Mouse (Mus musculus) heart, adult 2 months (tissue): Measurements from ENCODE around the gene Col13a1. TPM values are rescaled to one million over a fixed set of nuclear protein-coding genes. Genes with fewer than 3 reads are reported as not detected.
A peak's percentile ranks its signal among the peaks of the same experiment; 100 is the strongest.

Experiments
- DNase-seq, 2 experiments: peaks; one replicate each; pipeline ENCODE4 v3.0.0; 2021
- H3K27ac ChIP-seq: fragments of 200-600 bp; 2 replicates; pipeline ENCODE4 v1.8.1; 2022
- H3K27me3 ChIP-seq: fragments of 200-500 bp; 2 replicates; pipeline ENCODE4 v1.6.1; 2012; ENCODE audit warnings: mild to moderate bottlenecking, low read length, inconsistent platforms, mixed read lengths; ENCODE audit not compliant: control insufficient read depth, insufficient read depth
- H3K36me3 ChIP-seq: fragments of 200-500 bp; 2 replicates; pipeline ENCODE4 v1.6.1; 2012; ENCODE audit warnings: low read length, inconsistent platforms; ENCODE audit not compliant: control insufficient read depth, insufficient read depth
- H3K4me1 ChIP-seq: fragments of 200-500 bp; 2 replicates; pipeline ENCODE4 v1.6.1; 2011; ENCODE audit warnings: low read length; ENCODE audit not compliant: control insufficient read depth, insufficient read depth
- H3K4me3 ChIP-seq: fragments of 200-600 bp; 2 replicates; pipeline ENCODE4 v1.8.1; 2022
- H3K79me2 ChIP-seq: fragments of 200-500 bp; replicated peaks from 2 replicates; pipeline ENCODE4 v1.6.1; 2012; ENCODE audit warnings: mild to moderate bottlenecking, inconsistent platforms, low read length, moderate library complexity, mixed read lengths; ENCODE audit not compliant: control insufficient read depth, insufficient read depth
- H3K9ac ChIP-seq: fragments of 200-500 bp; 2 replicates; pipeline ENCODE4 v1.6.1; 2012; ENCODE audit warnings: low read depth, mild to moderate bottlenecking, control low read depth, inconsistent platforms, low read length, mixed read lengths
- CTCF ChIP-seq: fragments of 200-600 bp; IDR thresholded peaks from 2 replicates; pipeline ENCODE4 v1.8.1; 2022; ENCODE audit warnings: antibody characterized with exemption, mild to moderate bottlenecking, moderate library complexity
- EP300 ChIP-seq: fragments of 200-500 bp; IDR thresholded peaks from 2 replicates; pipeline ENCODE4 v1.6.1; 2011; ENCODE audit warnings: low read depth, low read length, control low read depth; ENCODE audit not compliant: insufficient read depth
- POLR2A ChIP-seq: fragments of 200-500 bp; IDR thresholded peaks from 2 replicates; pipeline ENCODE4 v1.6.1; 2011; ENCODE audit warnings: mild to moderate bottlenecking, low read depth, low read length, control low read depth; ENCODE audit not compliant: insufficient read depth
- WGBS: fragments of 180-500 bp; shearing (Covaris S2); methylation state at CpG from one replicate; pipeline ENCODE4 v1.1.7; 2018; 5-methylcytosine and 5-hydroxymethylcytosine counted together
- intact Hi-C: fragments of 180-260 bp; cut with DNase I; formaldehyde crosslinking; loops from one replicate; pipeline ENCODE4 v1.15.1; 2025
- polyA plus RNA-seq: library from polyadenylated mRNA; depleted of rRNA; stranded (reverse); fragments of >200 nt; gene quantifications from 2 replicates; pipeline ENCODE4 v1.2.3, GENCODE M21; 2012
- total RNA-seq, 2 experiments: library from RNA; stranded (reverse); gene quantifications; 2 replicates each; pipeline ENCODE4 v1.2.3; 2021

Gene Col13a1
- total and polyA plus RNA-seq, 3 experiments = 0.34 to 0.45 (median 0.43) TPM

DNA sequence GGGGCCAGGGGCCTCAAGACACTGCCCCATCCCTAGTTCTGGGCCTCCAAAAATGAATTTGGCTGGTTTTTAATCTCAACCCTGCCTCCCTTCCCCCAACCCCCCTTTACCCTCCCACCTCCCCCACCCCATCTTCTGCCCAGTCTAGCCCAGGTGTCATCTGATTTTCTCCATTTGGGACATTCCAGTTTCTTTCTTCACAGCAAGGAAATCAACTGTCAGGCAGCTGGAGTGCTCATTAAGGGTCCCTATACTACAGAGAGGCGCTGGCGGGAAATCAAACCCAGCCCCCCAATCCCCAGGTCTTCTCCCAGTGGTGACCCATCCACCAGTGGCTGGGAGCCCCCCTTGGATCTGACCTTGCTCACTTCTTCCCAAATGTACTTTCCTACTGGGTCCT is 4.3 kb downstream of the Col13a1 start:
- intact Hi-C loops = no loop called here
- 92% methylated on average over 2 of the region's 2 CpGs for WGBS
- no peak for DNase-seq
- no peak overlapping the region for H3K4me3 ChIP-seq
- no peak overlapping the region for H3K27ac ChIP-seq
- H3K4me1 ChIP-seq = no peaks in the 10 kb centered on the region
- no peak overlapping the region for H3K9ac ChIP-seq
- H3K27me3 ChIP-seq = 0 out of 2 replicates have a peak, but pooled peaks cover 2% of the 10 kb centered on the region
- H3K36me3 ChIP-seq = no peaks in the 10 kb centered on the region
- TF ChIP-seq EP300 (no peak), POLR2A (no peak), CTCF (no peak)
- H3K79me2 ChIP-seq = no peaks in the 10 kb centered on the region

DNA sequence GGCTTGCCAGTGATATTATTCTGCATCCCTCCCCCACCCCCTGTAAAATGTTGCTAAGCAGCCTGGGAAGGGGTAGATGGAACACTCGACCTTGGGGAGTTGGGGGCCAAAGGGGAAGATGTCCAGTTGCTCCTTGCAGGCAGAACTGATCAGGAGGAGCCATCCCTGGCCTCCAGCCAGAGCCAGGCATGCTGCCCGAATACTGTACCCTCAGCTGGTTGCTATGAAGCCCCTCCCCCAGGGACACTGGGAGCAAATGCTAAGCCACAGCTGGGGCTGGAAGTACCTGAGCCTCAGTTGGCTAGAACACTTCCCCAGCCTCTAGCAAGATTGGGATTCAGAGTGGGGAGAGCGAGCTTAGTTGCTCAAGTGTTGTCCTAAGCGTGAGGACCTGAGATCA is 6.9 kb downstream of the Col13a1 start:
- WGBS = 31% methylated on average over 4 of the region's 4 CpGs
- TF ChIP-seq POLR2A = no peak
- no peak for TF ChIP-seq CTCF

DNA sequence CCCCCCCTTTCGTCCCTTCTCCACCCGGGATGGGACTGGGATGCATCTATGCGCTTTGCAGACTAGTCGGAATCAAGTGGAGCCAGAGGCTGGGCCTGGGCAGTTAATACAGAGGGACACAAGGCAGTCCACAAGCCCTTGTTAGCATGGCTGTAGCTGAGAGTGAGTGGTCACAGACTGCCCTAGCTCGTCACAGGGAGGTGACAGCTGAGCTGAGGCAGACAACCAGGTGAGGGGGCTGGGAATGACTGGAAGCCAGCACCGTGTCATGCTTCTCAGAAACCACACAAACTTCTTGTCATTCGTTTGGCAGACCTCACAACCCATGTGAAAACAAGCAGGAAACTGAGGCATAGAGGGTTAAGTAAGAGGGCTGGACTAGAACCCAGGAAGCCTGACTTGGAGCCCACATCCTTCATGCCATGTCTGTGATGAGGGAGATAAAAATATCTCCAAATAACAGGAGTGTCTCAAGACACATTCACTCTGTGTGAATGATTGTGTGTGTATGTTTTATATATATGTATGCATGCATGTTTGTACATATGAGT is 10.8 kb downstream of the Col13a1 start:
- Histone ChIP-seq H3K4me1 (no peaks in the 10 kb centered on the region), H3K27ac (no peak overlapping the region), H3K9ac (no peak overlapping the region), H3K4me3 (no peak overlapping the region), H3K36me3 (no peaks in the 10 kb centered on the region), H3K27me3 (no peaks in the 10 kb centered on the region), H3K79me2 (no peaks in the 10 kb centered on the region)
- no peak for DNase-seq
- intact Hi-C loops = no loop called here
- 64% methylated on average over 7 of the region's 7 CpGs for WGBS
- no peak for TF ChIP-seq POLR2A
- no peak for TF ChIP-seq CTCF
- TF ChIP-seq EP300 = no peak

More for the DNA sequence above, 6.9 kb downstream of the Col13a1 start:
- no peaks in the 10 kb centered on the region for H3K27me3 ChIP-seq
- H3K79me2 ChIP-seq = no peaks in the 10 kb centered on the region
- intact Hi-C loops = no loop called here
- H3K9ac ChIP-seq = no peak overlapping the region
- no peak for DNase-seq
- no peak overlapping the region for H3K4me3 ChIP-seq
- no peaks in the 10 kb centered on the region for H3K36me3 ChIP-seq
- no peaks in the 10 kb centered on the region for H3K4me1 ChIP-seq
- no peak overlapping the region for H3K27ac ChIP-seq

- H3K27me3 ChIP-seq = no peaks in the 10 kb centered on the region
- 54% methylated on average over 3 of the region's 3 CpGs for WGBS
- H3K79me2 ChIP-seq = no peaks in the 10 kb centered on the region
- intact Hi-C loops = no loop called here
- H3K4me1 ChIP-seq = no peaks in the 10 kb centered on the region
- DNase-seq = no peak
- no peaks in the 10 kb centered on the region for H3K36me3 ChIP-seq
- H3K4me3 ChIP-seq = no peak overlapping the region
- no peak for TF ChIP-seq EP300
- no peak for TF ChIP-seq CTCF
- no peak for TF ChIP-seq POLR2A
- no peak overlapping the region for H3K27ac ChIP-seq
- no peak overlapping the region for H3K9ac ChIP-seq
Observed at GRCm38 (mm10) chr10:61967207-61967606, 11.7 kb downstream of the Col13a1 start.

DNA sequence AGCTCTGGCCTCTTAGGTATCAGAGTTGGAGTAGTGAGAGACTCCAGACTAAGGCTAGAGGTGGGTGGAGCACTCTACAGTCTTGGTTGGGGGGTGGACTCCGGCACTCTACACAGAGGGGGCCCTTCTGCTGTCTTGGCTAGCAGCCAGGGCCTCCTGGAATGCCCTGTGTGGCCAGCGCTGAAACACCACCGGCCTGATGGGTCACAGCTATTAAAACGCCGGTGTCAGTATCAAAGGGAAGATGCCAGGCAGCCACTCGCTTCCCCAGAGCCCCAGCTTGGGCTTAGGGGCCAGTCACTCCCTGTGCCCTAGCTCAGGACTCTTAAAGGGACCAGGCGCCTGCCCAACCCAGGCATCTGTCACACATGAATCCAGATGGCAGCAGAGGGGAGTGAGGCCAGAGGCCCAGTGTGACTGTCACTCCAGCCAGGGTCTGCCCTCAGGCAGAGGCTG is 13.5 kb downstream of the Col13a1 start:
- Histone ChIP-seq H3K9ac (no peak overlapping the region), H3K4me1 (no peaks in the 10 kb centered on the region), H3K79me2 (no peaks in the 10 kb centered on the region), H3K27ac (no peak overlapping the region), H3K4me3 (no peak overlapping the region), H3K27me3 (no peaks in the 10 kb centered on the region), H3K36me3 (no peaks in the 10 kb centered on the region)
- 23% methylated on average over 7 of the region's 7 CpGs for WGBS
- no peak for TF ChIP-seq POLR2A
- no peak for TF ChIP-seq EP300
- no peak for TF ChIP-seq CTCF
- no peak for DNase-seq
- intact Hi-C loops = no loop called here

DNA sequence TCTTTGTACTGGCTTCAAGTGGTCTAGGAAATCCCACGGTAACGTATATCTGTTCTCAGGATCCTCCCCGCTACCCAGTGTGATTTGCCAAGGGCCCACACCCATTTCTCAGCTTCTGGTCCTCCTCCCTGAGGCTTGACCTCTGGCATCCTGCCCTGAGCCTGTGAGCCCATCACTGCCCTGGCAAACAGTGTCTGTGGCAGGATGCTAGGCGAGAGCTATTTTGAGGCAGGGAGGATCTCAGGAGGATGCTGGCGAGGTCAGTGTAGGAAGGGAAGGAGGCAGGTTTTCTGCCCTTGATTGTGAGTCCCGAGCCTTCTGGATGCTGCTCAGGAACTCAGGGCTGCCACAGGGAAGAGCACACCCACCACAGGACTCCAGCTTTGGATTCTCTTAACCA is 22.2 kb downstream of the Col13a1 start:
- 17% methylated on average over 6 of the region's 6 CpGs for WGBS
- peak; percentile 34 to 42 for DNase-seq
- H3K4me3 ChIP-seq = no peak overlapping the region
- H3K4me1 ChIP-seq = no peaks in the 10 kb centered on the region
- TF ChIP-seq EP300 (no peak), POLR2A (no peak), CTCF (no peak)
- no peaks in the 10 kb centered on the region for H3K79me2 ChIP-seq
- H3K27ac ChIP-seq = no peak overlapping the region
- no peaks in the 10 kb centered on the region for H3K36me3 ChIP-seq
- no peak overlapping the region for H3K9ac ChIP-seq
- H3K27me3 ChIP-seq = no peaks in the 10 kb centered on the region
- intact Hi-C loops = no loop called here

DNA sequence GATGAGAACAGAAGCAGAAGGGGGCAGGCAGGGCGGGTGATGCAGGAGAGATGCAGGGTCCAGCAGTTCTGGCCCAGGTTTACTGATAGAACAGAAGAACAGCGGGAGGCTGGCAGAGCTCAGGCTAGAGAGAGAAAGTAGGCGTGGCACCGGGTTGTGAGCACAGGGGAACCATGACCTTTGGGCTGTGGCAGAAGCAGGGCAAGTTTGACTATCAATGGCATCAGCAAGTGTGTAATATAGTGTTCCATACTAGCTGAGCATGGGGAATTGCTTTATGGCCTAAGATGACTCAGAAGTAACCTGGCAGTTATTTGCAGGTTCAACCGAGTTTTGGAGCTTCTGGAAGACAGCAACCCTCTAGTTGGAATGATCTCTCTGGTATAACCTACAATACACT is 25.0 kb downstream of the Col13a1 start:
- Histone ChIP-seq H3K4me3 (no peak overlapping the region), H3K36me3 (no peaks in the 10 kb centered on the region), H3K79me2 (no peaks in the 10 kb centered on the region), H3K27me3 (no peaks in the 10 kb centered on the region), H3K9ac (no peak overlapping the region), H3K4me1 (no peaks in the 10 kb centered on the region), H3K27ac (no peak overlapping the region)
- TF ChIP-seq EP300 (no peak), CTCF (no peak), POLR2A (no peak)
- intact Hi-C loops = no loop called here
- DNase-seq = no peak
- WGBS = 92% methylated on average over 5 of the region's 5 CpGs
